Mouse (Mus musculus): ENCODE measurements around the gene Sorcs3. TPM values are rescaled to one million over a fixed set of nuclear protein-coding genes. Genes with fewer than 3 reads are reported as not detected.

The Sorcs3 gene
- polyA plus RNA-seq, 1 experiment from 2014 or later = 0.99 TPM

DNA sequence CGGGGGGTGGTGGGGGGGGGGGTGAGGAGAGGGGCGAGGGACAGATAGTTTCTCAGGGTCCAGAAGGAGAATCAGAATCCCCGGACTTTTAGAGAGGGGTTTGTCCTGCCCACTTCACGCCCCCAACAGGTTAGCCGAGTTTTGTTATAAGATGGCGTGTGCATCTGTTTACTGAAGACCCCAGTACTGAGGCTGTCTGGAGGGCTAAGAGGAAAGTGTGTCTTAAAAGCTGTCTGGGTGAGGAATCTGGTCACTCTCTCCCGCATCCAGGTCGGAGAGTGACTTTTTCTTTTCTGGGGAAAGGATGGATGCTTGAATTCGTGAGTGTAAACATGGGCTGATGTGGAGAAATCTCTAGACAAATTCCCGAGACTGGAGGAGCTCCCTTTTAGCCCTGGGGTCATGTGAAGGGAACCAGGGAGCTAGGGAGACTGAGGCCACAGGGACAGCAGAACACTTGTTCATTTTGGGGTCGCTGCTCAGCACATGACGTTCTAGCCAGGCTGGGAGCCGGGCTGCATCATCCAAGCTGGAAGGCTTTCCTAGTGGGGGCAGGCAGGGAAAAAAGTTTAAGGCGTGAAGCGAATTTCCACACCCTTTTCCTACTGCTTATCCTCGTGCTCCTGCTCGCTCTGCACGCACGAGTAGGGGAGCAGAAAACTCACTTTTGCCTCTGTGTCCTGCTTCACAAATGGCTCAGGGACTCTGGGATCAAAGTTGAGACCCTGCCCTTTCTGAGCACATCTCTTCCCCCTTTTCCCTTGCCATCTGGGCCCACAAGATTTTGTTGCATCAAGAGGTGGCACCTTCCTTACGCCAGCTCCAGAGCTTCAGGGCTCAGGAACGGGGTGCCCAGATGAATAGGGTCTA is 1.3 kb downstream of the Sorcs3 start:
- peak overlapping the region; percentile 98 for H3K4me2 ChIP-seq (replicated peaks; ENCODE audit: low read depth, low read length)
- H3K27ac ChIP-seq (ENCODE audit: low read depth, low read length) = no peak overlapping the region
- 0 out of 2 replicates have a peak, but pooled peaks have one; percentile 5 for ATAC-seq (ENCODE audit: low FRiP score, low TSS enrichment)
- peak overlapping the region; percentile 52 for H3K4me3 ChIP-seq (ENCODE audit: low read length)
- H3K36me3 ChIP-seq (ENCODE audit: control insufficient read depth, insufficient read depth, low read length) = no peaks in the 10 kb centered on the region
- no peaks in the 10 kb centered on the region for H3K9me3 ChIP-seq (ENCODE audit: control insufficient read depth, low read length)
- H3K4me1 ChIP-seq (ENCODE audit: control insufficient read depth, insufficient read depth, low read length) = peaks cover 11% of the 10 kb centered on the region; the same call in 1 of the 2 replicates
- WGBS = 2% methylated on average over 19 of the region's 21 CpGs
- peaks cover 30% of the 10 kb centered on the region for H3K27me3 ChIP-seq (ENCODE audit: control insufficient read depth, insufficient read depth, low read length)
- no peak overlapping the region for H3K9ac ChIP-seq (ENCODE audit: low read depth, low read length)

DNA sequence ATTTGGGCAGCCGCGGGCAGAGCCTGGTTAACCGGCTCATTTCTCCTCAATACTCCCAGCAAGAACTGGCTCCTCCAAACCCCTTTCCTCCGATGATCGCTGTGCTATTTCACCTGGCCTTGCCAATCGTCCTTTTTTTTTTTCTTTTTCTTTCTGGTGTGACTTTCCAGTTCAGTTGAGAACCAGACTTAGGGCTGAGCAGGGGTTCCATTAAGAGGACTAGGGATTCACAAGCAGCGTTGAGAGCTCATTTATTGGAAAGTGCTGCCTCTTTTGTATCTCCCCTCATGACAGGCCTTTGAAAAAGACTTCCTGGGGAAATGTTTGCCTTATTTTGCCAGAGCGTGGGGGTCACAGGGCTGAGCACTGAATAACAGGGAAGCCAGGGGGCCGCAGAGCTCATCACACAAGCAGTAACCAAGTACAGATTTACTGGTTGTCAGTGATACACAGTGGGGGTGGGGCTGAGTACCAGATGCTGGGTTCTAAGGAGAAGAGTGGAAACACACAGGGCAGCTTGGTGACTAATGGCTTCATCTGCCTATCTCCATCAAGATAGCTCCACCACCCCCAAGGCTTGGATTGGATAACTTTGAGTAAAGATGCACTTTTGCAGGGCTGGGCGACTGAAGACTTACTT is 2.0 kb downstream of the Sorcs3 start:
- Histone ChIP-seq H3K9me3 (ENCODE audit: control insufficient read depth, low read length) (no peaks in the 10 kb centered on the region), H3K36me3 (ENCODE audit: control insufficient read depth, insufficient read depth, low read length) (no peaks in the 10 kb centered on the region), H3K27me3 (ENCODE audit: control insufficient read depth, insufficient read depth, low read length) (peaks cover 30% of the 10 kb centered on the region), H3K27ac (ENCODE audit: low read depth, low read length) (no peak overlapping the region), H3K9ac (ENCODE audit: low read depth, low read length) (no peak overlapping the region), H3K4me2 (replicated peaks; ENCODE audit: low read depth, low read length) (no peak overlapping the region), H3K4me1 (ENCODE audit: control insufficient read depth, insufficient read depth, low read length) (peaks cover 11% of the 10 kb centered on the region; the same call in 1 of the 2 replicates), H3K4me3 (ENCODE audit: low read length) (no peak overlapping the region)
- WGBS = 6% methylated on average over 10 of the region's 10 CpGs
- no peak for ATAC-seq (ENCODE audit: low FRiP score, low TSS enrichment)

DNA sequence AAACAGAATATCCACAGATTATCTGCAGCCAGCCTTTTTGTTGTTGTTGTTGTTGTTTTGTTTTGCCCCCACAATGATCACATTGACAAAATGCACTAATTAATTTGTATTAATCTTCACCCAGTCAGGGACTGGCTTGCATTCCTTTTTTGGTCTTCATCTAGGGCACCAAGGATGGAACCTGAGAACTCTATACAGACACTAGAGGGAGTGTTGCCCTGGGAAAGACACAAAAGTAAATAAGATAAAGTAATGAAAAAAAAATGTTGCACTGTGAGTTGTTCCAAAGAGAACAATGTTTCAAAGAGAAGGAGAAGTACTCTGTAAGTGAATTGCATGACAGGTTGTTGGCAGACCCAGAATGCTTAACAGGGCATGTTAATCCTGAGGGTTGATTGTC is 9.6 kb downstream of the Sorcs3 start:
- Histone ChIP-seq H3K4me2 (replicated peaks; ENCODE audit: low read depth, low read length) (no peak overlapping the region), H3K27ac (ENCODE audit: low read depth, low read length) (no peak overlapping the region), H3K4me1 (ENCODE audit: control insufficient read depth, insufficient read depth, low read length) (no peaks in the 10 kb centered on the region), H3K4me3 (ENCODE audit: low read length) (no peak overlapping the region), H3K36me3 (ENCODE audit: control insufficient read depth, insufficient read depth, low read length) (no peaks in the 10 kb centered on the region), H3K9me3 (ENCODE audit: control insufficient read depth, low read length) (no peaks in the 10 kb centered on the region), H3K9ac (ENCODE audit: low read depth, low read length) (no peak overlapping the region), H3K27me3 (ENCODE audit: control insufficient read depth, insufficient read depth, low read length) (no peaks in the 10 kb centered on the region)
- ATAC-seq (ENCODE audit: low FRiP score, low TSS enrichment) = no peak

- no peak overlapping the region for H3K27ac ChIP-seq (ENCODE audit: low read depth, low read length)
- WGBS = 60% methylated on average over 13 of the region's 13 CpGs
- H3K4me2 ChIP-seq (replicated peaks; ENCODE audit: low read depth, low read length) = no peak overlapping the region
- H3K9ac ChIP-seq (ENCODE audit: low read depth, low read length) = no peak overlapping the region
- no peak overlapping the region for H3K4me3 ChIP-seq (ENCODE audit: low read length)
- ATAC-seq (ENCODE audit: low FRiP score, low TSS enrichment) = no peak
- no peaks in the 10 kb centered on the region for H3K4me1 ChIP-seq (ENCODE audit: control insufficient read depth, insufficient read depth, low read length)
- no peaks in the 10 kb centered on the region for H3K36me3 ChIP-seq (ENCODE audit: control insufficient read depth, insufficient read depth, low read length)
- no peaks in the 10 kb centered on the region for H3K27me3 ChIP-seq (ENCODE audit: control insufficient read depth, insufficient read depth, low read length)
- 0 out of 2 replicates have a peak, but pooled peaks cover 3% of the 10 kb centered on the region for H3K9me3 ChIP-seq (ENCODE audit: control insufficient read depth, low read length)
Observed at GRCm38 (mm10) chr19:48237786-48238372, 32.1 kb downstream of the Sorcs3 start.

DNA sequence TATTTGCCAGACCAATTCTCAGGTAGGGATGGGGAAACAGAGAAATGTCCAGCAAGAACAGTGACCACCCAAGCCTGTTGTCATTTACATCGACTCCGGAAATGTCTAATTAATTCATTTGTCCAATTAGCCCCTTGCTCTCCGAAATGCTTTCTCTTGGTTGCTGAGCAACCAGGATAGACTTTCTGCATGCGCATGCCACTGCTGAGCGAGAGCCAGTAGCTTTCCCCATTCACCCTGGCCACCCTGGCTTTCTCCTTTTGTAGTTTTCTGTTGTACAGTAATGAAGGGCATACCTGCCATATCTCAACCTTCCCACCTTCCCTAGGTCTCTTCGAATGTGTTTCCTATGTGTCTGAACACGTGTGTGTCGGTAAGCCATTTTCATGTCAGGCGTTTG is 32.6 kb downstream of the Sorcs3 start:
- H3K27me3 ChIP-seq (ENCODE audit: control insufficient read depth, insufficient read depth, low read length) = no peaks in the 10 kb centered on the region
- no peak for ATAC-seq (ENCODE audit: low FRiP score, low TSS enrichment)
- H3K9ac ChIP-seq (ENCODE audit: low read depth, low read length) = no peak overlapping the region
- H3K9me3 ChIP-seq (ENCODE audit: control insufficient read depth, low read length) = 0 out of 2 replicates have a peak, but pooled peaks cover 3% of the 10 kb centered on the region
- H3K27ac ChIP-seq (ENCODE audit: low read depth, low read length) = no peak overlapping the region
- WGBS = 85% methylated on average over 9 of the region's 9 CpGs
- no peaks in the 10 kb centered on the region for H3K36me3 ChIP-seq (ENCODE audit: control insufficient read depth, insufficient read depth, low read length)
- H3K4me3 ChIP-seq (ENCODE audit: low read length) = no peak overlapping the region
- no peaks in the 10 kb centered on the region for H3K4me1 ChIP-seq (ENCODE audit: control insufficient read depth, insufficient read depth, low read length)
- no peak overlapping the region for H3K4me2 ChIP-seq (replicated peaks; ENCODE audit: low read depth, low read length)

DNA sequence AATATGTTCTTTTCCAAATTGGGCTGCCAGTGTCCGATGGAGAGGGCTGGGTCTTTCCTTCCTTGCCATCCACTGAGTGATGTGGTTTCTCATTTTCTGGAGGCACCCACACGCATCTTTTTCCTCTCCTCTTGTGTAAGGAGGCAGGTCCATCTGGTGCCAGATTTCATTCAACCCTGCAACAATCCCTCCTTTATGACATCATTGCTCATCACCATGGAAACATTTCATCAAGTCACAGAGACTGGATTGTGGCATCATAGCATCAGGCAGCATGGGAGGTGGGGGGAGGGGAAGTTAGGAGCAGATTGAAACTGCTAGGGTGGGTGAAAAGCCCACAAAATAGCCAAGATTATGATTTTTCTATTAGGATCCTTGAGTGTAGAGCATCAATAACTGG is 35.1 kb downstream of the Sorcs3 start:
- Histone ChIP-seq H3K36me3 (ENCODE audit: control insufficient read depth, insufficient read depth, low read length) (no peaks in the 10 kb centered on the region), H3K4me1 (ENCODE audit: control insufficient read depth, insufficient read depth, low read length) (no peaks in the 10 kb centered on the region), H3K9me3 (ENCODE audit: control insufficient read depth, low read length) (0 out of 2 replicates have a peak, but pooled peaks cover 3% of the 10 kb centered on the region), H3K27ac (ENCODE audit: low read depth, low read length) (no peak overlapping the region), H3K9ac (ENCODE audit: low read depth, low read length) (no peak overlapping the region), H3K4me3 (ENCODE audit: low read length) (no peak overlapping the region), H3K4me2 (replicated peaks; ENCODE audit: low read depth, low read length) (no peak overlapping the region), H3K27me3 (ENCODE audit: control insufficient read depth, insufficient read depth, low read length) (no peaks in the 10 kb centered on the region)
- ATAC-seq (ENCODE audit: low FRiP score, low TSS enrichment) = no peak
- WGBS = 68% methylated on average over 2 of the region's 2 CpGs

GRCm38 (mm10) chr19:48244036-48244435 is 38.2 kb downstream of the Sorcs3 start:
- Histone ChIP-seq H3K27ac (ENCODE audit: low read depth, low read length) (no peak overlapping the region), H3K4me3 (ENCODE audit: low read length) (no peak overlapping the region), H3K9me3 (ENCODE audit: control insufficient read depth, low read length) (no peaks in the 10 kb centered on the region), H3K4me2 (replicated peaks; ENCODE audit: low read depth, low read length) (no peak overlapping the region), H3K4me1 (ENCODE audit: control insufficient read depth, insufficient read depth, low read length) (no peaks in the 10 kb centered on the region), H3K36me3 (ENCODE audit: control insufficient read depth, insufficient read depth, low read length) (no peaks in the 10 kb centered on the region), H3K27me3 (ENCODE audit: control insufficient read depth, insufficient read depth, low read length) (no peaks in the 10 kb centered on the region), H3K9ac (ENCODE audit: low read depth, low read length) (no peak overlapping the region)
- 66% methylated on average over 3 of the region's 3 CpGs for WGBS
- no peak for ATAC-seq (ENCODE audit: low FRiP score, low TSS enrichment)

DNA sequence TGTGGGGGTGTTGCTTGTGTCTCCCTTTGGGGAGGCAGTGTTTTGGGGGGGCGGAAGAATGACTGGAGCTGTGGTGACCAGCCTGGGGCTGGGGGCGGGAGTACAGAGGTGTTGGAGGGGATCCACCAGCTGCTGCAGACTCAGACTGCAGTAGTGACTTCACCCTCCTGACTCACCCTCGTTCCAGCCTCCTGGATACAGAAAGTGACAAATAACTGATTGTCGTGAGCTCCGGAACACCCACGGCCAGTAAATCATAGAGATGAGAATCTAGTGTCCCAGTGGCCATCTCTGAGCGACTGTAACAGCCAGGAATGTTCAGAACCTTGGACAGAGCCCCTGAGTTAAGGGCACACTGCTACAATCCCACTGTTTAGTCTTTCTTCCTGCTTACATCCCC is 53.4 kb downstream of the Sorcs3 start:
- 56% methylated on average over 7 of the region's 7 CpGs for WGBS

DNA sequence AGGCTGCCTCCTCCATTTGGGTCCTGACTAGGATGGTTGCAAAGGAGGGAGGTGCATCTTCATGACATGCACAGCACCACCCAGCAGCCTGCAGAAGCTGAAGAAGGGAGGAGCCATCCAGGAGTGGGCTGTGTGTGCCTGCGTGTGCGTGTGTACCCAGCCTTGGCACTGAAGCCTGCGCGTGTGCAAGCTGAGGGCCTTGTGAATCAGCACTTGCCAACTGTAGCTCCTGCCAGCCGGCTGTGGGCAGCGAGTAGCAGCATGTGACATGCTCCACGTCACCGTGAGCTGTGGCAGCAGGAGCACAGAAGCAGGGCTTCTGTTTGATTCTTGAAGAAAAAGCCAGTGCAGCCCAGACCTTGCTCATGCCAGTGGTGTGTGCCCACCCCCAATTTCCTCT is 54.8 kb downstream of the Sorcs3 start:
- no peak overlapping the region for H3K9ac ChIP-seq (ENCODE audit: low read depth, low read length)
- no peaks in the 10 kb centered on the region for H3K9me3 ChIP-seq (ENCODE audit: control insufficient read depth, low read length)
- no peak overlapping the region for H3K4me2 ChIP-seq (replicated peaks; ENCODE audit: low read depth, low read length)
- H3K4me1 ChIP-seq (ENCODE audit: control insufficient read depth, insufficient read depth, low read length) = no peaks in the 10 kb centered on the region
- H3K36me3 ChIP-seq (ENCODE audit: control insufficient read depth, insufficient read depth, low read length) = no peaks in the 10 kb centered on the region
- no peak overlapping the region for H3K27ac ChIP-seq (ENCODE audit: low read depth, low read length)
- no peaks in the 10 kb centered on the region; the same call in 1 of the 2 replicates for H3K27me3 ChIP-seq (ENCODE audit: control insufficient read depth, insufficient read depth, low read length)
- ATAC-seq (ENCODE audit: low FRiP score, low TSS enrichment) = no peak
- no peak overlapping the region for H3K4me3 ChIP-seq (ENCODE audit: low read length)
- WGBS = 86% methylated on average over 8 of the region's 8 CpGs

More for the DNA sequence above, 53.4 kb downstream of the Sorcs3 start:
- Histone ChIP-seq H3K36me3 (ENCODE audit: control insufficient read depth, insufficient read depth, low read length) (no peaks in the 10 kb centered on the region), H3K9me3 (ENCODE audit: control insufficient read depth, low read length) (no peaks in the 10 kb centered on the region), H3K4me1 (ENCODE audit: control insufficient read depth, insufficient read depth, low read length) (no peaks in the 10 kb centered on the region), H3K27ac (ENCODE audit: low read depth, low read length) (no peak overlapping the region), H3K9ac (ENCODE audit: low read depth, low read length) (no peak overlapping the region), H3K4me2 (replicated peaks; ENCODE audit: low read depth, low read length) (no peak overlapping the region), H3K4me3 (ENCODE audit: low read length) (no peak overlapping the region), H3K27me3 (ENCODE audit: control insufficient read depth, insufficient read depth, low read length) (no peaks in the 10 kb centered on the region; the same call in 1 of the 2 replicates)
- ATAC-seq (ENCODE audit: low FRiP score, low TSS enrichment) = no peak
